Mouse (Mus musculus) midbrain, postnatal 0 days (tissue): ENCODE results near the gene Catip. TPM values are rescaled to one million over a fixed set of nuclear protein-coding genes. Genes with fewer than 3 reads are reported as not detected.

ENCODE experiments used
- ATAC-seq: fragments of 200-750 bp; cut with Nextera tagmentation; 2 replicates; pipeline ENCODE4 v1.8.0; 2017; ENCODE audit warnings: moderate number of reproducible peaks, mild to moderate bottlenecking, moderate TSS enrichment, moderate library complexity; ENCODE audit not compliant: low FRiP score
- DNase-seq: peaks from one replicate; pipeline ENCODE4 v3.0.0-alpha.2; 2015; ENCODE audit warnings: low spot score
- H3K27ac ChIP-seq: fragments of 300-500 bp; sonication (generic); 2 replicates; pipeline ENCODE4 v1.5.1; 2014; ENCODE audit warnings: low read depth, mild to moderate bottlenecking, low read length, mixed read lengths
- H3K27me3 ChIP-seq: fragments of 300-500 bp; sonication (generic); 2 replicates; pipeline ENCODE4 v1.6.1; 2014; ENCODE audit warnings: low read length, control low read depth, mixed read lengths; ENCODE audit not compliant: insufficient read depth
- H3K36me3 ChIP-seq: fragments of 300-500 bp; sonication (generic); 2 replicates; pipeline ENCODE4 v1.6.1; 2014; ENCODE audit warnings: low read length, control low read depth, mixed read lengths; ENCODE audit not compliant: insufficient read depth
- H3K4me1 ChIP-seq: fragments of 300-500 bp; sonication (generic); 2 replicates; pipeline ENCODE4 v1.6.1; 2014; ENCODE audit warnings: mild to moderate bottlenecking, control low read depth, antibody characterized with exemption, low read length, mixed read lengths; ENCODE audit not compliant: insufficient read depth
- H3K4me2 ChIP-seq: fragments of 300-500 bp; sonication (generic); 2 replicates; pipeline ENCODE4 v1.6.1; 2014; ENCODE audit warnings: low read depth, mild to moderate bottlenecking, low read length, mixed read lengths; ENCODE audit not compliant: poor library complexity, severe bottlenecking
- H3K4me3 ChIP-seq: fragments of 300-500 bp; sonication (generic); 2 replicates; pipeline ENCODE4 v1.5.1; 2014; ENCODE audit warnings: low read depth, mild to moderate bottlenecking, low read length, moderate library complexity
- H3K9ac ChIP-seq: fragments of 300-500 bp; sonication (generic); replicated peaks from 2 replicates; pipeline ENCODE4 v1.6.1; 2014; ENCODE audit warnings: mild to moderate bottlenecking, low read length, moderate library complexity, mixed read lengths; ENCODE audit not compliant: poor library complexity, severe bottlenecking
- H3K9me3 ChIP-seq: fragments of 300-500 bp; sonication (generic); 2 replicates; pipeline ENCODE4 v1.6.1; 2016; ENCODE audit warnings: low read length, control low read depth
- CTCF ChIP-seq: IDR thresholded peaks from 2 replicates; pipeline ENCODE4 v1.5.1; 2016; ENCODE audit warnings: antibody characterized with exemption, mild to moderate bottlenecking
- WGBS: fragments of 180-500 bp; shearing (Covaris S2); extraction: QIAGEN DNeasy Blood & Tissue Kit; methylation state at CpG from one replicate; pipeline ENCODE4 v1.1.7; 2014; 5-methylcytosine and 5-hydroxymethylcytosine counted together
- polyA plus RNA-seq: library from polyadenylated mRNA; unstranded; fragments of >200 nt; fragmentation: Nextera tagmentation; extraction: Ambion mirVana; gene quantifications from 2 replicates; pipeline ENCODE4 v1.2.1, GENCODE M21; 2015
- total RNA-seq: library from RNA; depleted of rRNA; stranded (reverse); fragments of >200 nt; gene quantifications from 2 replicates; pipeline ENCODE4 v1.2.3, GENCODE M21; 2014

The Catip gene
- total and polyA plus RNA-seq, 2 experiments from 2014 or later: 2.4 to 4.0 TPM

GRCm38 (mm10) chr1:74397268-74397918, 35.5 kb downstream of the Catip start:
- Histone ChIP-seq H3K4me3 (peak overlapping the region; percentile 45), H3K9me3 (no peaks in the 10 kb centered on the region), H3K9ac (peak overlapping the region; percentile 44), H3K36me3 (no peaks in the 10 kb centered on the region), H3K27me3 (no peaks in the 10 kb centered on the region), H3K4me1 (peaks cover 1% of the 10 kb centered on the region; the same call in 1 of the 2 replicates), H3K4me2 (peak overlapping the region; percentile 76), H3K27ac (peak overlapping the region; percentile 44)
- peak; percentile 92 for DNase-seq
- under 1% methylated on average over 39 of the region's 41 CpGs for WGBS
- peak; percentile 83 for ATAC-seq
- TF ChIP-seq CTCF: peak; percentile 80

DNA sequence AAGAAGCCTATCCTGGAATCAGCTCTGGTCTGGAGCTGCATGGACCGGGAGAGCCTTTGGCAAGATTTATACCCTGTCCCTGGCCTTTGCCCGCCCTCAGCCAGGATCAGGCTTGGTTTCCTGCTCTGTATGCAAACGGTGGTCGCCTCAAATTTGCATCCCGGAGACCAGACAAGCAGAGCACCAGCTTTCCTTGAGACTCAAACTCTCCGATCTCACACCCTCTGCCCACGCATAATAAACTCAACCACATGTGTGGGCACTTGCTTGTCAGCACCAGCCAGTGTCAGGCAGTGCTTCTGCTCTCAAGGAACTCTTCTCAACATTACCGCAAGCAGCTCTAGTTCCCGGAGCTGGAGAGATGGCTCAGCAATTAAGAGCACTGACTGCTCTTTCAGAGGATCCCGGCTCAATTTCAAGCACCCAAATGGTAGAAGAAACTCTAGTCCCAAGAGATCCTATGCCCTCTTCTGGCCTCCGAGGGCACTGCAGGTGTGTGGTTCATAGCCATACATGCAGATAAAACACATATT, 36.1 kb downstream of the Catip start:
- peak; percentile 17; the same call in 1 of the 2 replicates for ATAC-seq
- peak overlapping the region; percentile 44 for H3K27ac ChIP-seq
- 4% methylated on average over 11 of the region's 11 CpGs for WGBS

GRCm38 (mm10) chr1:74400531-74400930, 38.6 kb downstream of the Catip start:
- Histone ChIP-seq H3K27me3 (no peaks in the 10 kb centered on the region), H3K9ac (no peak overlapping the region), H3K36me3 (no peaks in the 10 kb centered on the region), H3K4me2 (no peak overlapping the region), H3K4me3 (no peak overlapping the region), H3K9me3 (no peaks in the 10 kb centered on the region), H3K4me1 (no peaks in the 10 kb centered on the region), H3K27ac (no peak overlapping the region)
- no peak for DNase-seq
- no peak for TF ChIP-seq CTCF
- no peak for ATAC-seq
- WGBS: 82% methylated on average over 3 of the region's 3 CpGs

More for the DNA sequence above, 36.1 kb downstream of the Catip start:
- peak overlapping the region; percentile 76 for H3K4me2 ChIP-seq
- H3K4me3 ChIP-seq: peak overlapping the region; percentile 45
- H3K9ac ChIP-seq: peak overlapping the region; percentile 44
- no peaks in the 10 kb centered on the region for H3K4me1 ChIP-seq
- TF ChIP-seq CTCF: peak; percentile 77
- DNase-seq: peak; percentile 71
- H3K9me3 ChIP-seq: no peaks in the 10 kb centered on the region
- no peaks in the 10 kb centered on the region for H3K27me3 ChIP-seq
- no peaks in the 10 kb centered on the region for H3K36me3 ChIP-seq

DNA sequence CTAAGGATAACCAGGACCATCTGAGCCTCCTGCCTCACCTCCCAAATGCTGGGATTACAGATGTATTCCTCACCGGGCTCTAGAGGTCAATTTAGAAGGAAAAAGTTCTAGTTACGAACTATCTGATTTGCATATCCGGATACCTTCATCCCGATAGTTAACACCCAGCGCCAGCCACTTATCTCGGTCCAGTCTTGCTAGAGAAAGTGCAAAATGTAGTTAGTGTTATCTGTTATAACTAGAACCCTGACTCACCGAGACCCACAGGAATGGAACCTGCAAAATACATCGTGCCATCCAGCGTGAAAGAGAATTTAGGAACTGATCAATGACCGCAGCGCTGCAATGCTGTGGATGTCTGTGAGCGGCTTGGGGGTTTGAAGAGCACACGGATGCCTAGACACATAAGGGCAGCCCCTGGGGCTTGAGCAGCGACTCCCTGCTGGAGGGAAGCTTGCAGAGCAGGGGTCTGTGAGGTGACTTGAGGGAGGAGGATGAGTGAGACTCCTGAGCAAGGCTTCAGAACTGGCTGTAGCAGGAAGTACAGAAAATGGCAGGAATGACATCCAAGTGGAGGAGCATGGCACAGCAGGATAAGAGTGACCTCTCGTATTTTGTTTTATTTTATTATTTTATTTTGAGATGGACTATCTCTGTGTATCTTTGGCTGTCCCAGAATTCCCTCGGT, 39.3 kb downstream of the Catip start:
- H3K27me3 ChIP-seq: no peaks in the 10 kb centered on the region
- DNase-seq: no peak
- no peaks in the 10 kb centered on the region for H3K36me3 ChIP-seq
- H3K27ac ChIP-seq: no peak overlapping the region
- no peak for ATAC-seq
- TF ChIP-seq CTCF: no peak
- 58% methylated on average over 16 of the region's 16 CpGs for WGBS
- no peak overlapping the region for H3K4me3 ChIP-seq
- H3K9me3 ChIP-seq: no peaks in the 10 kb centered on the region
- H3K4me1 ChIP-seq: no peaks in the 10 kb centered on the region
- H3K9ac ChIP-seq: no peak overlapping the region
- H3K4me2 ChIP-seq: no peak overlapping the region

DNA sequence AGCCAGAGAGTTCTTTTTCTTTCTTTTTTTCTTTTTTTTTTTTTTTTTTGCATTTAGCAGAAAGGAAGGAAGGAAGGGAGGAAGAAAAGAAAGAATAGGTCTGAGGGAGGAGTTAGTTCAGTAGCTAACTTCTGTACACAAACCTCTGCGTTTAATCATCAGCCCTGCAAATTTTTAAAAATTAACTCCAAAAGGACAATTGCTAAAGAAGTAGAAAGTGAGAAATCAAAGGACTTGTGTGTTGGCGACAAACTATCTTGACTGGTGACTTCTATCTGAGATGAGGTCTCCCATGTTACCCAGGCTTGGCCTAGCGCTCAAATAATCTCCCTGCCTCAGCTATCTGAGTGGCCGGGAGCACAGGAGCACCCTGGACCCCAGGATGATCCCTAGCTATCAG, 42.3 kb downstream of the Catip start:
- 93% methylated on average over 4 of the region's 4 CpGs for WGBS
- no peak for TF ChIP-seq CTCF
- no peak for ATAC-seq

More for the DNA sequence above, 42.3 kb downstream of the Catip start:
- Histone ChIP-seq H3K9me3 (no peaks in the 10 kb centered on the region), H3K27ac (no peak overlapping the region), H3K9ac (no peak overlapping the region), H3K4me3 (no peak overlapping the region), H3K36me3 (no peaks in the 10 kb centered on the region), H3K27me3 (no peaks in the 10 kb centered on the region), H3K4me1 (no peaks in the 10 kb centered on the region), H3K4me2 (no peak overlapping the region)
- no peak for DNase-seq
